ENCODE assay signal across 8 mouse cellular contexts in genomic region chr5:103424678-103425319, GRCm38 (mm10). TPM values are rescaled to one million over a fixed set of nuclear protein-coding genes. Genes with fewer than 3 reads are reported as not detected.
DNase-seq lines count a peak whose midpoint lies in the region; ATAC-seq and TF ChIP-seq lines count a peak whose summit lies in the region.

Gene Ptpn13, plus strand, starts transcription at chr5:103425192.

- H3K4me1 ChIP-seq in MEL (ENCODE audit: control insufficient read depth in 1 of 2, insufficient read depth in 2 of 2, low read length in 2 of 2) = peaks cover 20% of the 10 kb centered on the region in 2 experiments
- peaks cover 16% of the 10 kb centered on the region for H3K4me1 ChIP-seq in forebrain, embryonic 16.5 days (replicated peaks; ENCODE audit: control insufficient read depth, insufficient read depth, low read length)
- peaks cover 7% of the 10 kb centered on the region; the same call in 1 of the 2 replicates for H3K4me1 ChIP-seq in thymus, adult 2 months (replicated peaks; ENCODE audit: control insufficient read depth, insufficient read depth, low read length)

- peaks cover 3% of the 10 kb centered on the region; the same call in 1 of the 2 replicates for H3K79me2 ChIP-seq in MEL (ENCODE audit: control insufficient read depth, insufficient read depth, low read length, poor library complexity)

- H3K9ac ChIP-seq in MEL (ENCODE audit: control insufficient read depth, low read depth, low read length, poor library complexity, severe bottlenecking) = peak within 1 kb of the TSS; percentile 73
- H3K9ac ChIP-seq in forebrain, embryonic 16.5 days (replicated peaks; ENCODE audit: low read depth, low read length) = peak within 1 kb of the TSS; percentile 83

- peak within 1 kb of the TSS; percentile 85 for H3K27ac ChIP-seq in MEL (ENCODE audit: control insufficient read depth, low read depth, low read length)
- 0 out of 2 replicates have a peak within 1 kb of the TSS, but pooled peaks have one; percentile 42 for H3K27ac ChIP-seq in forebrain, embryonic 16.5 days (ENCODE audit: low read length)
- no peak within 1 kb of the TSS for H3K27ac ChIP-seq in thymus, adult 2 months (ENCODE audit: control insufficient read depth, insufficient read depth, low read length)

- H3K36me3 ChIP-seq in MEL (ENCODE audit: control insufficient read depth in 1 of 2, insufficient read depth in 2 of 2, low read length in 2 of 2) = peaks cover 0 to 28% of the 10 kb centered on the region in 2 experiments; a peak in 2 of 4 replicates
- no peaks in the 10 kb centered on the region for H3K36me3 ChIP-seq in forebrain, embryonic 16.5 days (ENCODE audit: control insufficient read depth, insufficient read depth)
- H3K36me3 ChIP-seq in thymus, adult 2 months (ENCODE audit: control insufficient read depth, insufficient read depth, low read length) = no peaks in the 10 kb centered on the region

- TF ChIP-seq POLR2A in MEL (IDR thresholded peaks at IDR 0.05; ENCODE audit: control insufficient read depth in 1 of 2, insufficient read depth in 1 of 2, low read depth in 1 of 2, low read length in 2 of 2, poor library complexity in 1 of 2) = peak in 1 of 2 experiments; percentile 82; a peak in 3 of 4 replicates
- TF ChIP-seq POLR2A in thymus, adult 2 months (IDR thresholded peaks at IDR 0.05; ENCODE audit: control insufficient read depth, extremely low read depth, insufficient read depth, low read length, poor library complexity) = no peak

- no peaks in the 10 kb centered on the region for H3K9me3 ChIP-seq in MEL (replicated peaks; ENCODE audit: insufficient read depth, low read length)
- H3K9me3 ChIP-seq in forebrain, embryonic 16.5 days (ENCODE audit: control insufficient read depth, low read length) = no peaks in the 10 kb centered on the region

- peak within 1 kb of the TSS; percentile 91 for H3K4me2 ChIP-seq in forebrain, embryonic 16.5 days (ENCODE audit: low read length)

- 0% methylated on average over 32 of the region's 55 CpGs for WGBS in forebrain, embryonic 16.5 days
- WGBS in thymus, adult 2 months = under 1% methylated on average over 55 of the region's 55 CpGs

- H3K27me3 ChIP-seq in MEL (ENCODE audit: control insufficient read depth in 1 of 2, insufficient read depth in 2 of 2, low read length in 2 of 2) = no peaks in the 10 kb centered on the region
- no peaks in the 10 kb centered on the region for H3K27me3 ChIP-seq in forebrain, embryonic 16.5 days (replicated peaks; ENCODE audit: control insufficient read depth, insufficient read depth, low read length)
- H3K27me3 ChIP-seq in thymus, adult 2 months (ENCODE audit: control insufficient read depth, insufficient read depth, low read length) = peaks cover 7% of the 10 kb centered on the region

- TF ChIP-seq EP300 in MEL (IDR thresholded peaks at IDR 0.05; ENCODE audit: low read depth in 1 of 2, low read length in 2 of 2) = no peak

- H3K4me3 ChIP-seq in MEL (ENCODE audit: control insufficient read depth in 1 of 2, insufficient read depth in 1 of 2, low read depth in 2 of 2, low read length in 2 of 2) = peak within 1 kb of the TSS; percentile 74 to 95
- peak within 1 kb of the TSS; percentile 80 for H3K4me3 ChIP-seq in forebrain, embryonic 16.5 days (replicated peaks; ENCODE audit: low read length)
- H3K4me3 ChIP-seq in thymus, adult 2 months (ENCODE audit: control insufficient read depth, insufficient read depth, low read length) = peak within 1 kb of the TSS; percentile 36

- intact Hi-C loops in heart, postnatal 25 days (cut with DNase I) = no loop called here

- peak; percentile 98 for DNase-seq in MEL (ENCODE audit: low read depth, low spot score)
- DNase-seq in cerebellum, adult 11-12 months = peak; percentile 81
- DNase-seq in heart, postnatal 25 days (ENCODE audit: low spot score) = peak; percentile 82
- DNase-seq in layer of hippocampus, adult 18-20 months (ENCODE audit: low spot score in 2 of 2) = peak; percentile 81 to 90
- DNase-seq in lung, adult 18-20 months = peak; percentile 97 to 98
- DNase-seq in ovary, adult 18-20 months (ENCODE audit: low spot score) = peak; percentile 99
- peak; percentile 91 for DNase-seq in thymus, adult 2 months

- peak; percentile 98 for ATAC-seq in forebrain, embryonic 16.5 days

- TF ChIP-seq CTCF in MEL (IDR thresholded peaks at IDR 0.05 in 2 of 3, conservative IDR thresholded peaks at IDR 0.05 in 1 of 3; ENCODE audit: control insufficient read depth in 1 of 3, insufficient read depth in 1 of 3, low read depth in 2 of 3, low read length in 3 of 3, poor library complexity in 1 of 3, severe bottlenecking in 1 of 3) = no peak
- no peak for TF ChIP-seq CTCF in thymus, adult 2 months (IDR thresholded peaks at IDR 0.05; ENCODE audit: borderline replicate concordance, control insufficient read depth, extremely low read depth, insufficient read depth, low read length, poor library complexity)

- TF ChIP-seq RAD21 in MEL (IDR thresholded peaks at IDR 0.05; ENCODE audit: low read depth, low read length) = no peak

TF ChIP-seq in MEL, 35 proteins besides CTCF, POLR2A, EP300 and RAD21:
- TF ChIP-seq ZC3H11A (IDR thresholded peaks at IDR 0.05; ENCODE audit: low read depth, low read length) (no peak), MAX (IDR thresholded peaks at IDR 0.05; ENCODE audit: low read length) (no peak), CHD1 (IDR thresholded peaks at IDR 0.05; ENCODE audit: low read depth, low read length) (no peak), POLR2AphosphoS2 (IDR thresholded peaks at IDR 0.05; ENCODE audit: low read length) (no peak), TAL1 (IDR thresholded peaks at IDR 0.05; ENCODE audit: low read length) (no peak), JUND (IDR thresholded peaks at IDR 0.05; ENCODE audit: low read depth, low read length) (no peak), UBTF (IDR thresholded peaks at IDR 0.05; ENCODE audit: borderline replicate concordance, insufficient read depth, low read depth, low read length) (no peak), MAFK (IDR thresholded peaks at IDR 0.05; ENCODE audit: borderline replicate concordance, low read depth, low read length) (no peak), E2F4 (IDR thresholded peaks at IDR 0.05; ENCODE audit: borderline replicate concordance, low read depth, low read length) (no peak), NRF1 (IDR thresholded peaks at IDR 0.05; ENCODE audit: insufficient read depth, low read depth, low read length, poor library complexity, severe bottlenecking) (peak; percentile 60), RCOR1 (IDR thresholded peaks at IDR 0.05; ENCODE audit: low read depth, low read length) (no peak), POLR2AphosphoS5 (IDR thresholded peaks at IDR 0.05; ENCODE audit: borderline replicate concordance, low read depth, low read length) (no peak), TCF12 (IDR thresholded peaks at IDR 0.05; ENCODE audit: low read depth, low read length) (peak; percentile 20; the same call in 1 of the 2 replicates), KAT2A (conservative IDR thresholded peaks at IDR 0.05; ENCODE audit: low read depth, low read length) (no peak), MYB (IDR thresholded peaks at IDR 0.05; ENCODE audit: low read depth, low read length) (no peak), ELF1 (IDR thresholded peaks at IDR 0.05; ENCODE audit: low read depth, low read length) (0 out of 2 replicates have a peak, but pooled peaks have one; percentile 41), ZKSCAN1 (IDR thresholded peaks at IDR 0.05; ENCODE audit: low read depth, low read length) (no peak), MYC (IDR thresholded peaks at IDR 0.05; ENCODE audit: low read depth, low read length) (no peak), SIN3A (IDR thresholded peaks at IDR 0.05; ENCODE audit: low read length) (no peak; the same call in 1 of the 2 replicates), MEF2A (IDR thresholded peaks at IDR 0.05; ENCODE audit: extremely low read depth, insufficient replicate concordance, low read depth, low read length, poor library complexity, severe bottlenecking) (no peak), ZNF384 (IDR thresholded peaks at IDR 0.05; ENCODE audit: low read depth, low read length) (no peak), MAZ (IDR thresholded peaks at IDR 0.05; ENCODE audit: low read depth, low read length) (peak; percentile 21; the same call in 1 of the 2 replicates), TBP (IDR thresholded peaks at IDR 0.05; ENCODE audit: low read depth, low read length) (0 out of 2 replicates have a peak, but pooled peaks have one; percentile 28), GATA1 (IDR thresholded peaks at IDR 0.05; ENCODE audit: low read depth, low read length) (no peak), USF2 (IDR thresholded peaks at IDR 0.05; ENCODE audit: borderline replicate concordance in 1 of 2, insufficient read depth in 1 of 2, low read depth in 1 of 2, low read length in 2 of 2) (no peak), ZMIZ1 (IDR thresholded peaks at IDR 0.05; ENCODE audit: low read depth, low read length) (peak; percentile 69), CHD2 (IDR thresholded peaks at IDR 0.05; ENCODE audit: low read length) (peak; percentile 7; the same call in 1 of the 2 replicates), BHLHE40 (IDR thresholded peaks at IDR 0.05; ENCODE audit: borderline replicate concordance, low read depth, low read length) (no peak), HCFC1 (IDR thresholded peaks at IDR 0.05; ENCODE audit: low read depth, low read length) (no peak), SMC3 (IDR thresholded peaks at IDR 0.05; ENCODE audit: low read depth, low read length) (no peak), USF1 (IDR thresholded peaks at IDR 0.05; ENCODE audit: low read depth, low read length) (no peak), MXI1 (IDR thresholded peaks at IDR 0.05; ENCODE audit: low read depth, low read length) (peak; percentile 74), ETS1 (IDR thresholded peaks at IDR 0.05; ENCODE audit: low read depth, low read length) (no peak), GABPA (IDR thresholded peaks at IDR 0.05; ENCODE audit: low read depth, low read length) (no peak), NELFE (IDR thresholded peaks at IDR 0.05; ENCODE audit: low read depth, low read length) (peak; percentile 62)

RNA-seq across cellular contexts. Expression of gene Ptpn13, which starts in this region (rescaled TPM):
- 15.1 and 18.4 TPM in 2 replicates for total RNA-seq in MEL (2012; rRNA removed)
- 10 to 100 TPM; 15.5 to 43.6 TPM for polyA plus RNA-seq in MEL (2012; ENCODE audit: insufficient read depth in 1 of 2, insufficient read length in 2 of 2, low read depth in 1 of 2, low replicate concordance in 2 of 2, missing spikeins in 1 of 2)
- 4.1 and 4.8 TPM in 2 replicates for polyA plus RNA-seq in forebrain, embryonic 16.5 days (2015; fragmentation: Nextera tagmentation; extraction: Ambion mirVana)
- 1 to 10 TPM; 6.1 to 6.6 TPM for total RNA-seq in heart, postnatal 25 days (2021)
- 10 to 100 TPM; 10.9 to 12.2 TPM for total RNA-seq in layer of hippocampus, adult 18-20 months (2021)
- polyA plus RNA-seq in thymus, adult 2 months (2012; rRNA removed) = 6.4 and 7.6 TPM in 2 replicates
